Mouse (Mus musculus) cortical plate, adult 2 months (tissue): Measurements from ENCODE around the gene Olfr373.

ENCODE experiments used
- CTCF ChIP-seq: fragments of 200-500 bp; IDR thresholded peaks from 2 replicates; pipeline ENCODE4 v1.5.1; 2011; ENCODE audit warnings: mild to moderate bottlenecking, control low read depth, low read length; ENCODE audit not compliant: insufficient read depth; ENCODE audit errors: extremely low read depth
- POLR2A ChIP-seq: fragments of 200-500 bp; IDR thresholded peaks from 2 replicates; pipeline ENCODE4 v1.6.1; 2011; ENCODE audit warnings: mild to moderate bottlenecking, low read length, control low read depth; ENCODE audit not compliant: insufficient read depth; ENCODE audit errors: extremely low read depth

DNA sequence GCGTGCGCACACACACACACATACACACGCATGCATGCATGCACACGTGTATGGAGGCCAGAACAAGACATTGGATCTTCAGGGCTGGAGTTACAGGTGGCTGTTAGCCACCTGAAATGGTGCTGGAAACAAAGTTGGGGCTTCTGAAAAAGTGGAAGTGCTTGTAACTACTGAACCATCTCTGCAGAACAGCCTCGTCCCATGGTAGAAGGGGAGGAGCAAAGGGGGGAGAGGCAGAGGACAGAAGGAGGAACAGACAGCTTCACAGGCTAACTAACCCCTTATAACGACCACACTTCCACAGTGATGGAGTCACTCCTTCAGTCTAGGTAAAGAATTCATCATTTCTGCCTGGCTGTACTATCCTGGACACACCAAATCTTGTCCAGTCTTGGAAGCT is 27.9 kb downstream of the Olfr373 start:
- TF ChIP-seq POLR2A (no peak), CTCF (no peak)
